Mouse (Mus musculus) urinary bladder, adult 18-20 months (tissue): ENCODE measurements around the gene Dppa3.

ENCODE experiments used
- DNase-seq, 2 experiments: peaks; one replicate each; pipeline ENCODE4 v3.0.0; 2022; ENCODE audit warnings: low spot score in 2 of 2, mixed read lengths in 2 of 2

The Dppa3 gene

GRCm38 (mm10) chr6:122667715-122668114 lies 41.5 kb downstream of the Dppa3 start:
- DNase-seq = no peak

- DNase-seq = no peak
Measured at GRCm38 (mm10) chr6:122668823-122669222, 42.6 kb downstream of the Dppa3 start.

- DNase-seq = peak; percentile 74 to 77
Measured at GRCm38 (mm10) chr6:122669406-122670200, 43.4 kb downstream of the Dppa3 start.

GRCm38 (mm10) chr6:122670201-122670551 lies 44.0 kb downstream of the Dppa3 start:
- DNase-seq = no peak

GRCm38 (mm10) chr6:122670841-122671240 lies 44.6 kb downstream of the Dppa3 start:
- no peak for DNase-seq

GRCm38 (mm10) chr6:122672746-122673145 lies 46.5 kb downstream of the Dppa3 start:
- no peak for DNase-seq
